Mouse (Mus musculus) adrenal gland, adult 18-20 months (tissue): ENCODE measurements around the gene Hyal1. TPM values are rescaled to one million over a fixed set of nuclear protein-coding genes. Genes with fewer than 3 reads are reported as not detected.
"Not testable (repeated sequence)": the region's sequence is repeated elsewhere in the genome, so short reads cannot be mapped to it uniquely, and the experiment has no call there.

Experiments
- DNase-seq, 2 experiments: peaks; one replicate each; pipeline ENCODE4 v3.0.0; 2021 to 2022; ENCODE audit warnings: low spot score in 2 of 2
- total RNA-seq, 2 experiments: library from RNA; stranded (reverse); gene quantifications; 1 replicate in 1 of 2; 2 replicates in 1 of 2; pipeline ENCODE4 v1.2.3; 2021

Gene Hyal1
- total RNA-seq, 2 experiments from 2014 or later = 9.2 to 15.7 TPM

- DNase-seq = no peak
Observed at GRCm38 (mm10) chr9:107549297-107550074, 27.2 kb upstream of the Hyal1 start.

DNA sequence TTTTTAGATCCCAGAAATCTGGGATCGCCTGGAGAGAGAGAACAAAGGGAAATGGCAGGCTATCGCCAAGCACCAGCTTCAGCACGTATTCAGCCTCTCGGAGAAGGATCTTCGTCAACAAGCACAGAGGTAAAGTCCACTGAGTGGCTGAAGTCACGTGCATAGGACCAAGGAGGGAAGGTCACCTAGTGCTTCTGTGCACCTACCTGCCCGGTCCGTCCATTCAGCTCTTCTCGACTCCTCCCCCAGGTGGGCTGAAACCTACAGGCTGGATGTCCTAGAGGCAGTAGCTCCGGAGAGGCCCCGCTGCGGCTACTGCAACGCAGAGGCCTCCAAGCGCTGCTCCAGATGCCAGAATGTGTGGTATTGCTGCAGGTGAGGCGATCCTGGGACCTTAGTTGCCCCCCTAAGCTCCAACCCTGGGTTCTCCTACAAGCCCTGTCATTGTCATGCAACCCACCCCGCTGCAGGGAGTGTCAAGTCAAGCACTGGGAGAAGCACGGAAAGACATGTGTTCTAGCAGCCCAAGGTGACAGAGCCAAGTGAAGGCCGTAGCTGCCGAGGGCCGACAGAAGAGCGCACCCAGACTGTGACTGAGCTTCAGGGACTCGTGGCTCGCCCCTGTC is 26.1 kb upstream of the Hyal1 start:
- DNase-seq = no peak

- DNase-seq = peak; percentile 64 to 72
Observed at GRCm38 (mm10) chr9:107551117-107551889, 25.4 kb upstream of the Hyal1 start, which contains the start of gene Rassf1. Gene Rassf1, plus strand, starts transcription at chr9:107551555.

DNA sequence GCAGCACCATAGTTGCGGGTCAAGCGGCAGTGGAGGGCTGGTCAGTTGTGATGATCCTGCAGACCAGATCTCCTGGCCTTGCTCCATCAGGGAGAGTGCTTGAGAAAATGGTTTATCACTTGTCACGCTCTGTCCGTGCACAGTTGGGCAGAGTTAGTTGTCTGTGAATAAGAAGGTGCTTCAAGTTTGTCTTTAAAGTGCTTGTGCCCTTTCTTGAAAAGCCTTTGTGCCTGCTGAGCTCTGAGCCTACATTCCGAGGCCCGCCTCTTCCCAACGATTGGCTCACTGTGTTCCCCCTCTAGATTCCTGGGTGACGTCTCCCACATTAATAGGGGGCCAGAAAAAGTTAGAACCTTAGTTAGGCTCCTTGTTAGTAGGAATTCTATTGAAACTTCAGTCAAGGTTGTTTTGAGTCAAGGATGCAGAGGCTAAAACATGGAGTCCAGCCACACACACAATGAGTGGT is 24.8 kb upstream of the Hyal1 start:
- DNase-seq = no peak

GRCm38 (mm10) chr9:107552690-107553393 is 23.9 kb upstream of the Hyal1 start:
- DNase-seq = no peak

DNA sequence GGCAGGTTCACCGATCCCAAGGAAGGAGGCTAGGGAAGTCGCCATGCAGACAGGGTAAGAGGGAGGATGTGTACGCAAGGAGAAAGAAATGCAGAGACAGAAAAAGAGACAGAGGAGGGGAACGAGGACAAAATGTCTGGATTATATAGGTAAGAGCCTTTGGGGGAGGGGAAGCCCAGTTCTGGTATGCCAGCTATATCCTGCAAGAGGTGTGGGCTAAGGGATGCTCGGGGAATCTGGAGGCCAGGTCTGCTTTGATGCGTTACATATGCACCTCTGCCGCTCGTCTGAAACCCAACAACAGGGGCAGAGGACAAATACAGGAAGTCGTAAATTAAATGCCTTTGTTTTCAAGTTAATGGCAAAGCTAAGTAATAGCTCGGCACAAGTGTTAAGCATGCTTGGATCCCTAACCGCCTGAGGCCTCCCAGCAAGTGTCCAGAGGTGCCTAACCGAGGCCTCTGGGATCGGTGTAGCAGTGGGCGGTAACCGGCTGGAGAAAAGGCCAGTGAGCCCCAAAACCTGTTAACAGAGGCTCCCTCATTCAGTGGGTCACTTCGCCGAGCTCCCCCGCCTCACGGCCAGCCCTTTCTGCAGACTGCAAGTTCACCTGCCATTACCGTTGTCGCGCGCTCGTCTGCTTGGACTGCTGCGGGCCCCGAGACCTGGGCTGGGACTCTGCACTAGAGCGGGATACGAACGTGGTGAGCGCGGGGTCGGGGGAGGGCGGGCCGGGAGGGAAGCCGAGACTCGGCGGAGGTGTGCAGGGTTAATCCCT is 23.0 kb upstream of the Hyal1 start:
- DNase-seq = peak in 1 of 2 experiments; percentile 54

- DNase-seq = peak; percentile 89 to 93
Observed at GRCm38 (mm10) chr9:107554319-107554825, 22.4 kb upstream of the Hyal1 start.

DNA sequence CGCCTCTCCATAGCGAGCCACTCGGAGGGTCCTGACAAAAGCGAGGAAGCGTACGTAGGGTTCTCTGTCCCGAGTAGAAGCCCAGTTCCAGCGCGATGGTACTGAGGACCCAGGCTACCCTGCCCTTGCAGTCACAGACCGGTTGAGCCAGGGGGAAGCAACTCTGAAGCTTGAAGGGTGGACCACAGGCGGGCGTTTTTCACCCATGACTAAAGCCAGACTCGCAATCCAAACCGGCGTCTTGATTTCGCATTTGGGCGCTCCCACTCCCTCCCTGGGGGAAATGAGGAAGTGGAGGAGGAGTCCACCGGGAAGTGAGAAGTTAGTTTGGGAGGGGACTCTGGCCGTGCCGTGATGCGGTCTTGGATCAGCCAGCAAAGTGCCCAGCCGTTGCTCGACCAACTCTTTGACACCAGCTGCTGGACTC is 21.7 kb upstream of the Hyal1 start:
- DNase-seq = peak; percentile 53 to 57

GRCm38 (mm10) chr9:107555701-107556100 is 21.0 kb upstream of the Hyal1 start:
- no peak for DNase-seq

GRCm38 (mm10) chr9:107556346-107556745 is 20.4 kb upstream of the Hyal1 start:
- DNase-seq = no peak

- peak; percentile 85 to 86 for DNase-seq
Observed at GRCm38 (mm10) chr9:107563029-107563581, 13.6 kb upstream of the Hyal1 start, which contains the start of gene Tusc2. Gene Tusc2, plus strand, starts transcription at chr9:107563255.

- not testable (repeated sequence) for DNase-seq
Observed at GRCm38 (mm10) chr9:107565556-107565955, 11.2 kb upstream of the Hyal1 start.

DNA sequence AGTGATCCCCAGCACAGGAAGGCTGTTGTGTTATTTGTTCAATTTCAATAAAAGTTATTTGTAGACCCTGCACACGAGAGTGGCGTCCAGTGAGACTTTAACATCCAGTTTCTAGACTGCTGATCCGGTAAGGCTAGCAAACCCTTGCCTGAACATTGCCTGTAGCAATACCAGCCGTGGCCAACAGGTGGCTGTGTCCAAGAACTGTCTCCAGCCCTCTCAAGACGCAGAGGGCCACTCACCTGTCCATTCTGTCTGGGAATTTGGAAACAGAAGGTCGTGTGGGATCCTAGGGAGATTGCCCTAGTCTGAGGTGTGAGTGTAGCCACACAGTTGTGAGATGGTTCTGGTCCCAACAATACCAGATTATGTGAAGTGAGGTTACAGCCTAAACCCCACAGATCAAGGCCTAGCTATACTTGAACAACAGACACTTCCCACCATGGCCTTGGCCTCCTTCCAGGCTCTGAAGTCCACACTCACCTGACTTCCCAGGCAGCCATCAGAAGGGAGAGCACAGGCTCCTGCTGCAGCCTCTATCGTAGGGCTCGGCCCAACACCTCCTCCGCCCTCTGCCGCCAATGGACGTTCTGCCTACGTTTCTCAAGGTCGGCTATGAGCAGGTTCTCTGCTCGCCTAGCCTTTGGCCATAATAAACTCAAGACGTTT is 10.6 kb upstream of the Hyal1 start:
- DNase-seq = peak; percentile 83 to 90

- no peak for DNase-seq
Observed at GRCm38 (mm10) chr9:107566855-107567254, 9.9 kb upstream of the Hyal1 start.

DNA sequence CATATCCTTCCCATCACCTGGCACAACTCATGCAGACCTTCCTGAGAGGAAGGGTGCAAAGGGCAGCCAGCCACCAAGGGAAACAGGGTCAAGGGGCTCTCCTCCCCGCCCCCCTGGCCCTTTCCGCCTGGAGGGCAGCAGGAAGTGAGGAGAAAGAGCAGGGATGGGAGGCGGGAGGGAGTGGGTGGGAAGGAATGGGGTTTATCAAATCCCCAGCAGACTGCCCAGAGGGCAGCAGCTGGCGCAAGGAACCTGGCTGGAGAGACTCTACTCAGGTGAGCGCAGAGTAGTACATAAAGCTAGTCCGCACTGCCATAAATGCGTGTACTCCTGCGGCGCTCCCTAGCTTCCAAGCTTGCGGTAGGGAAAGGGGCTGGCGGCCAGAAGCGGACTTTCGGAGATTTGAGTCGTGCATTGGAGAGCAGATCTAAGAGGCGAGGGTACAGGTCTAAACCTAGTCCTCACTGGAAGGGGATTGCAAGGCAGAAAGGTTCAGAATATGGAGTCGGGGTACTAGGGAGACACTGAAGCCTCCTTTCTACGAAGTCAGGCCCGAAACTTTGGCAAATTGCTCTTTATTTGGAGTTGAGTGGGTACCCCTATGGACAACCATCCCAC is 8.9 kb upstream of the Hyal1 start, which contains the start of gene Hyal2:
Gene Hyal2, plus strand, starts transcription at position 244 of the 618 bp plus-strand sequence.
- DNase-seq = no peak

- peak; percentile 77 to 80 for DNase-seq
Observed at GRCm38 (mm10) chr9:107568331-107569261, 8.1 kb upstream of the Hyal1 start.

DNA sequence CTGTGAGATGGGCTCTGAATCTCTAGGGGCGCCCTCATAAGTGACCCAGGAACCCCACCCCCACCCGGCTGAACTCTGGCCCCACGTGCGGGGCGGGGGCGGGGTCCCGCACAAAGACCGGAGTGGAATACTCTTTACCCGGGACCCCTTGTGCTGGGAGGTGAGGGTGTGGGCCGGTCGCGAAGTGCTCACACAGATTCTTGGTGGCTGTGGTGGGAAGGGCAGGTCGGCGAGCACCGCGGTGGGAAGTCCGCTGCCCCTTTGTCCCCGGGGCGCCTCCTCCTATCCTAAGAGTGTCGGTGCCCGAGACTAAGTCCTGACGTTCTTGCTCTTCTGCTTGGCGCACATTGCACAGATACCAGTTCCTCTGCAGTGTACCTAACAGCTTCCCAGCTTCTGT is 7.5 kb upstream of the Hyal1 start:
- no peak for DNase-seq
